Mouse (Mus musculus) NIH3T3 (cell line): ENCODE results near the gene Ssh2.
"Not testable (repeated sequence)": the region's sequence is repeated elsewhere in the genome, so short reads cannot be mapped to it uniquely, and the experiment has no call there.

ENCODE experiments used
- DNase-seq: peaks from one replicate; pipeline ENCODE4 v3.0.0-alpha.2; 2012; ENCODE audit warnings: low read depth

Gene Ssh2

GRCm38 (mm10) chr11:77230765-77231164 lies 14.7 kb downstream of the Ssh2 start:
- DNase-seq, result no peak

GRCm38 (mm10) chr11:77231514-77231913 lies 15.4 kb downstream of the Ssh2 start:
- no peak for DNase-seq

DNA sequence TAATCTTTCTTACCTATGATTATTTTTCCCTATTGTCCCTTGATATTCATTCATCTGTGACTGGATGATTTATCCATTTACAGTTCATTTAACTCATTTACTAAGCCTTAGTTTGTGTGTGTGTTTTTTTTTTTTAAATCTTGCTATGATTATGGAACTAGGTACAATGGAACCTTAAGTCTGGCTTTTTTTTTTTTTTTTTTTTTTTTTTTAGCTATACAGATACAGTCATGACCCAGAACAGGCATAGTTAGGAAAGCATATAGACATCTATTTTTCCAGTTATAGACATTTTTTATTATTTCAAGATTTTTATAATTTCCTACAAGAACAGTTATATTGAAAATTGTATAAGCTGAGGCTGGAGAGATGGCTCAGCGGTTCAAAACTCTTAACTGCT lies 19.2 kb downstream of the Ssh2 start:
- DNase-seq, result no peak

DNA sequence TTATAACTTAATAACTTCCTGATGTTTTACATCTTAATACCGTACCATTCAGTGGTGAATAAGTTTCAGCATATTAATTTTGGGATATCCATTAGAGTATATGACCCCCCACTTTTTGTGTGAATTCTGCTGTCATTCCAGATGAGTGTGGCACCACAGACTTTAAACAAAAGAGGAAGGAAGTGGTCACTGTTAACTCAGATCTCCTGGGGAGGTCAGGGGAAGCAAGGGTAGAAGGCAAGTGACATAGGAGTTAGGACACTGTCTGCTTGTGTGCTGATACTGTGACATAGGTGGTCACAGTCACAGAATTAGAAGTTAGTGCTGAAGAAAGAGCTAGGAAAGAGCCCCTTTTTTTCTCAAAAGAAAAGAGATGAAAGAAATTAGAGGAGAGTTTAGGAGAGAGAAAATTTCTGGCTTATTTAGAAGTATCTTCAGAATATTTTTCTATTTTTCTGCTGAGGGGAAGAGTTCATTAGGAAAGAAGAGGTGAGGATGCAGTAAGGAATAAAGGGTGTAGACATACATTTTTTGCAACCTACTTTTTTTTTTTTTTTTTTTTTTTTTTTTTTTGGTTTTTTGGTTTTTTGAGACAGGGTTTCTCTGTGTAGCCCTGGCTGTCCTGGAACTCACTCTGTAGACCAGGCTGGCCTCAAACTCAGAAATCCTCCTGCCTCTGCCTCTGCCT lies 23.7 kb downstream of the Ssh2 start:
- DNase-seq, result no peak

GRCm38 (mm10) chr11:77240466-77241246 lies 24.6 kb downstream of the Ssh2 start:
- DNase-seq, result peak; percentile 26

DNA sequence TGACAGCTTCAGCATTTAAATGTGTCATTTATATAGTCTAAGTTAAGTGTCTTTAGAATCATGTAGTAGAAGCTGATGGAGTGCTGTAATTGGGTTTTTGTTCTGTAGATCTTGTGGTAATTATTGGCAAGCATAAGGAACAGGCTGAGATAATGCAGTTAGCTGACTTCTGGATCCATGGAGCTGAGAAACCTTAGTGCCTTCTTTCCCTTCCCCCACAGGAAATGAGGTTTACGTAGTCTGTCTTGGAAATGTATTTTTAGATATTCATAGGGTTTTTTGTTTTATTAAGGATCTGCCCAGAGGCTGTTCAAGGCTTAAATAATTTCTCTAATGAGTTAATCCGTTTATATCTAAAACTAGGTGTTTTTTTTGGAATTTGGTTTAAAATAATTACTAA lies 26.8 kb downstream of the Ssh2 start:
- DNase-seq, result no peak

DNA sequence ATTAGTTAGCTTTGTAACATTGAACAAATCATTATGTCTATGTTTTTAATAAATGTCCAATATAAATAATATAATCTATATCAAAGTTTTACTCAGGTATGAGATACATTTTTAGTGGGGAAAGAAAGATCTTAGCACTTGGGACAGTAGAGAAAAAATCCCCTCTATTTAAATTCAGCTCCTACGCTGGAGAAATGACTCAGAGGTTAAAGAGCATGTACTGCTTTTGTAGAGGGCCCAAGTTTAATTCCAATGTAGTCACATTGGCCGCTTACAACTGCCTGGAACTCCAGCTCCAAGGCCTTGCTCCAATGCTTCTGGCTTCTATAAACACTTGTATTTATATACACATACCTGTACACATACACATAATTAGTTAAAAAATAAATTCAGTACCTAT lies 36.7 kb downstream of the Ssh2 start:
- DNase-seq, result peak; percentile 6

DNA sequence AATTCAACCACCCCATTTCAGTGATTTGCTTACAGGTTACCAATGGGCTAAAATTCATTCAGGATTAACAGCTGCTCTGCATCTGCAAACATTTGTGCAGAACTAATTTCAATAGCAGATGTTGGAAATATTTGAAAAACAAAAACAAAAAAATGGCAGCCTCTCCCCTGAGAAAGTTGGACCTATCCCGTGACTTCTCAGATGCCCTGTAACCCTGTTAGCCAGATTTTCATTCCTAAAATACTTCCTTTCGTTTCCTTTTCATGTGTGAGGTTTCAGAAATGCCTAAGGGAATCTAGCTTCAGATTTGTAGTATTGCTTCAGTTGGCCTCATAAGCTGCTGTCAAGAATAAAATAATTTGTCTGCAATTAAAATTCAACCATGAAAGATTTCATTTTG lies 43.4 kb downstream of the Ssh2 start:
- DNase-seq, result no peak

- DNase-seq, result no peak
Measured at GRCm38 (mm10) chr11:77267401-77267800, 51.3 kb downstream of the Ssh2 start.

DNA sequence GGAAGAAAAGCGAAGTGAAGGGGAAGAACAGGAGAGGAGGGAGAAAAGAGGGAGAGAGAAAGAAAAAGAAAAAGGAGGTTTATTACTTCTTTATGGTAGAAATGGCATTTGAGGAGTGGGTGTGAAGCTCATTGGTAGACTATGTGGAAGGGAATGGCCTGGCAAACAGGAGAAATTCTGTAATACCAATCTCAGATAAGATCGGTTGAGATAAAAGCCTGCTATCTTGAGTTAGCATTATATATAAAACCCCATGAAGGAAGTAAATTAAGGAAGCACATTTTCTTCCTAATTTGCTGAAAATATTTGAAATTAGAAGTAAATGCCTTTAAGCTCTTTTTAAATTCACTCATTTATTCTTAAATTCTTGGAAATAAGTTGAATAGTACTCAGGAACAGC lies 59.9 kb downstream of the Ssh2 start:
- no peak for DNase-seq

GRCm38 (mm10) chr11:77278538-77278937 lies 62.5 kb downstream of the Ssh2 start:
- DNase-seq, result not testable (repeated sequence)

DNA sequence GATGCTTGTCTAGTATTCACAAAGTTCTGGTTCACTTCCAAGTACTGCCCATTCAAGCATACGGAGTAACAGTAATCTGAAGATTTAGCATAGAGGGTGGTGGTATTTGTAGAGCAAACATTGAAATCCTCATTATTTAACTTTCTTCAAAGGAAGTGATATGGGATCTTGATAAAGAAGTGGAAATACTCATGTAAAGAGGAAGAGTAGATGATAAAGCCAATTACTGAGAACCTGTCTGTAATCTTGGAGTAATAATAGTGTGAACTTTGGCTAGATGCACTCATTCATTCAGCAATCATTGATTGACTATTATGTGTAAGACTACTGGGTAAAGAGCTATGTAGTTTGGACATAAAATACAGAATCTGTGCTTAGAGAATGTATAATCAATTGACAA lies 64.1 kb downstream of the Ssh2 start:
- DNase-seq, result no peak

DNA sequence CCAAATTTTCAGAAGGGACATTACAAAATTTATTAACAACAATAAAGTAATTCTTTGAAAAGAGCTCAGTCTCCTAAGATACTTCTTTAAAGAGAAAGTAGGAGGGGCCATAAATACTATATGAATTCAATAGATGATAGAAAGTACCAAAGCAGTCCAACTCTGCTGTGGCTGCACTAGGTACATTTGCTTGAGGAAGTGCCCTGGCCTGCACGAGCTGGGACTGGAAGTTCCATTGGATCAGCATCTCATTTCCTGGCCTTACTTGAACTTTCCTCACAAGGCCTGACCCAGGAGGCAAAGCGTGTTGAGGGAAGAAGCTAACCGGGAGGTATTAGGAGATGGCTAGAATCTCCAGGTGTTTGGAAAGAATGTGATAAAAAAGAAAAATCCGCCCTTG lies 75.4 kb downstream of the Ssh2 start:
- DNase-seq, result no peak

DNA sequence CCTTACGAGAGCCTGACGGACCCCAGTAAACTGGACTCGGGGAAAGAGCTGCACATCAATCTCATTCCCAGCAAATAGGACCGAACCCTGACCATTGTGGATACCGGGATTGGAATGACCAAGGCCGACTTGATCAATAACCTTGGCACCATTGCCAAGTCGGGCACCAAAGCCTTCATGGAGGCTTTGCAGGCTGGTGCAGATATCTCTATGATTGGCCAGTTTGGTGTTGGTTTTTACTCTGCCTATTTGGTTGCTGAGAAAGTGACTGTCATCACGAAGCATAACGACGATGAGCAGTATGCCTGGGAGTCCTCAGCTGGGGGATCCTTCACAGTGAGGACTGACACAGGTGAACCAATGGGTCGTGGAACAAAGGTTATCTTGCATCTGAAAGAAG lies 77.6 kb downstream of the Ssh2 start:
- DNase-seq, result not testable (repeated sequence)

DNA sequence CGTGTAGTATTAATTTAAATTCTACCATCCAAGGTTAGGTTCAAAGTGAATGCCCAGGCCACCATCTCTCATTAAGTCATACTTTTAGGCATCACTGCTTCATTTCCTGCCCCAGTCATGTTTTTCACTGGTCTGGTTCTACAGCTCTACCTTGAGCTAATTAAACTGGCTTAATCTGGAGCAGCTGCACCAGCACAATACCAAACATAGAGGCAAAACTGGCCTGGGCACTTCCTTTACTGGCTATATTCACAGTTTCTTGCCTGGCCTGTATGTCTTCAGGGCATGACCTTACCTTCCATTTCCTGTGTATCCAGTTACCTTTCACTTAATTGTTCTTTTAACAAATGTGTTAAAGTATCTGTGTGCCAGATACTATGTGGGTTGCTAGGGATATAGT lies 81.2 kb downstream of the Ssh2 start:
- DNase-seq, result no peak

GRCm38 (mm10) chr11:77307205-77307604 lies 91.1 kb downstream of the Ssh2 start:
- DNase-seq, result no peak

DNA sequence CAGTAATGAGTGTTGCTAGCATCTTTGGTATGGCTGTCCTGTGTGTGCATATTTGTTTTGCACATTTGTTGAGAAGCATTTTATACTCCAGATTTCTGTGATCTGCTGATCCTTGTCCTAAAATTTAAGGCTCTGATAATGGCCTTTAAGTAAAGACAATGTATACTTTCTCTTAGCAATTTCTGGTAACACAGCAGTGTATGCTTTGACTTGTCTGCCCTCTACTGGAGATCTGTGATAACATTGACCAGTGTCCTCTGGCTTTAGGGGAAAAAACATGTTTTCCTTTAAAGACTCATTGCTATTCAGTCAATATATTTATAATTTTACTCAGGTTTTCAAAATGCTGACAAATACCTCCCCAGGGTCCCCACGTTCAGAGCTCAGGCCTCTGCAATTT lies 92.4 kb downstream of the Ssh2 start:
- DNase-seq, result peak; percentile 84

DNA sequence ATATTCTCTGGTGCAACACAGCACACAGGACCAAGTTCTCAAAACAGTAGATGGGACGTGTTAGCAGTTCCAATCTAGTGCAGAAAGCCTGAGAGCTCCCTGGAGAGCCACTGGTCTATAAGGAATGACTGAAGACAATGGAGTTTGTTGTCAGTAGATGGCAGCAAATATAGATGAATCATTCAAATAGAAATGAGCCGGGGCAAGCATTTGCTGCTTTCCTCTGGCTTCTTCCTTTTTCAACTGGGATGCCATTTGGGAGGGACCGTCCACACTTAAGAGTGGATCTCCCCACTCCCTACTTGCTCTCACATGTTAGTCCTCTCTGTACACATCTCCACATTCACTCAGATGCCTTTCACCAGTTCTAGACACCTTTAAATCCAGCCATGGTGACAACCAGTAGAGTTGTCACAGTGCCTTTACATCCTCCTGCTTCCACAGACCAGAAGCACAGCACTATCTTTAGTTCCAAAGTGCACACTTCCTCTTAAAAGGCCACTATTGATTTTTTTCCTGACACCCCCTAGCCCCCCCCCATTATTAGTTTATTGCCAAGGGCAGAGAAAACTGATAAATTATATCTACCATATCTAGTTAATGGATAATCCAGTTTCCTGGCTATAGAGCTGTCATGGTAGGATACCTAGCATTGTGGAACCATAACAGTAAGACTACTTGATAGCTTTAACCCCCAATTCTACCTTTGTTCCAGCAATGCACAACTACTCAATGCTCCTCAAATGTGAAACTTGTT lies 101.8 kb downstream of the Ssh2 start:
- peak; percentile 74 for DNase-seq

GRCm38 (mm10) chr11:77318478-77319118 lies 102.5 kb downstream of the Ssh2 start:
- DNase-seq, result peak; percentile 17

- DNase-seq, result no peak
Measured at GRCm38 (mm10) chr11:77321214-77321613, 105.1 kb downstream of the Ssh2 start.

GRCm38 (mm10) chr11:77330529-77330928 lies 114.4 kb downstream of the Ssh2 start:
- DNase-seq, result no peak

GRCm38 (mm10) chr11:77347273-77347672 lies 131.2 kb downstream of the Ssh2 start:
- DNase-seq, result no peak
